Mouse (Mus musculus): ENCODE data around the gene Orm3. TPM values are rescaled to one million over a fixed set of nuclear protein-coding genes. Genes with fewer than 3 reads are reported as not detected.

The Orm3 gene
- not detected in 2 replicates for total RNA-seq (2023)

DNA sequence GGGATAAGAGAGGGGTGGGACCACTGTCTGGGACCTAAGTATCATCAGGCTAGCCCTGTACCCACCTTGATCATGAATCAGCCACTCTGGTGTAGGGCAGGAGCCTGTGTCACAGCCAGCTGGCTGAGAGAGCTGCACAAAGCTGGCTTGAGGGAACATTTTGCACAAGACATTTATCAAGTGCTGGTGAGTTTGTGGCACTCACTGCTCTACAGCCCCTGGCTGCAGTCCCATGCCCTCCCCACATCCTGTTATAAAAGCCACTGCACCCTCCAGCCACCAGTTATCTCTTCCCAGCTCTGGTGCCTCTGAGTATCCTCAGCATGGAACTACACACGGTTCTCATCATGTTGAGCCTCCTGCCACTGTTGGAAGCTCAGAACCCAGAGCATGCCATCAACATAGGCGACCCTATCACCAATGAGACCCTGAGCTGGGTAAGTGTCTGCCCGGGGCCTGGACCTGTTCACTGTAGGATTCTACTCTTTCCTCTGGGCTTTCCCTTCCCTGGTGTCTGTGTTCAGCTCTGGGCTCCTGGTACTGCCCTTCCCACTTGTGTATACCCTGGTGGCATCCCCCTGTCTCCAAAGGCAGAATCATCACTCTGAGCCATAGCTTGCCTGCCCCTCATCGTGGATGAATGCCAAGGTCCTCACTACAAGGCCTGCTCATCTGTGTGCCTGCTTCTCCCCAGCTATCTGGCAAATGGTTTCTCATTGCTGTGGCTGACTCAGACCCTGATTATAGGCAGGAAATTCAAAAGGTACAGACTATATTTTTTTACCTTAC lies at the start of gene Orm3:
TSS of gene Orm3 (plus strand) at position 286 of the 789 bp plus-strand sequence.

DNA sequence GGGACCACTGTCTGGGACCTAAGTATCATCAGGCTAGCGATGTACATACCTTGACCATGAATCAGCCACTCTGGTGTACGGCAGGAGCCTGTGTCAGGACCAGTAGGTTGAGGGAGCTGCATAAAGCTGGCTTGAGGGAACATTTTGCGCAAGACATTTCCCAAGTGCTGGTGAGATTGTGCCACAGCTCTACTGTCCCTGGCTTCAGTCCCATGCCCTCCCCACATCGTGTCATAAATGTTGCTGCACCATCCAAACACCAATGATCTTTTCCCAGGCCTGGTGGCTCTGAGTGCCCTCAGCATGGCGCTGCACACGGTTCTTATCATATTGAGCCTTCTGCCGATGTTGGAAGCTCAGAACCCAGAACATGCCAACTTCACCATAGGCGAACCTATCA lies 11.7 kb upstream of the Orm3 start, which contains the start of gene Orm1:
TSS of gene Orm1 (plus strand) at position 266 of the 400 bp plus-strand sequence.

DNA sequence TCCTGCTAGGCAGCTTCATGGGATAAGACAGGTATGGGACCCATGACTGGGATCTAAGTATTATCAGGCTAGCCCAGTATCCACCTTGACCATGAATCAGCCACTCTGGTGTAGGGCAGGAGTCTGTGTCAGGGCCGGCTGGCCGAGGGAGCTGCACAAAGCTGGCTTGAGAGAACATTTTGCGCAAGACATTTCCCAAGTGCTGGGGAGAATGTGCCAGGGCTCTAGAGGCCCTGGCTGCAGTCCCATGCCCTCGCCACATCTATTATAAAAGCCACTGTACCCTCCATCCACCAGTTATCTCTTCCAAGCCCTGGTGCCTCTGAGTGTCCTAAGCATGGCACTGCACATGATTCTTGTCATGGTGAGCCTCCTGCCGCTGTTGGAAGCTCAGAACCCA lies 6.2 kb downstream of the Orm3 start, which contains the start of gene Orm2:
TSS of gene Orm2 (plus strand) at position 300 of the 400 bp plus-strand sequence.

DNA sequence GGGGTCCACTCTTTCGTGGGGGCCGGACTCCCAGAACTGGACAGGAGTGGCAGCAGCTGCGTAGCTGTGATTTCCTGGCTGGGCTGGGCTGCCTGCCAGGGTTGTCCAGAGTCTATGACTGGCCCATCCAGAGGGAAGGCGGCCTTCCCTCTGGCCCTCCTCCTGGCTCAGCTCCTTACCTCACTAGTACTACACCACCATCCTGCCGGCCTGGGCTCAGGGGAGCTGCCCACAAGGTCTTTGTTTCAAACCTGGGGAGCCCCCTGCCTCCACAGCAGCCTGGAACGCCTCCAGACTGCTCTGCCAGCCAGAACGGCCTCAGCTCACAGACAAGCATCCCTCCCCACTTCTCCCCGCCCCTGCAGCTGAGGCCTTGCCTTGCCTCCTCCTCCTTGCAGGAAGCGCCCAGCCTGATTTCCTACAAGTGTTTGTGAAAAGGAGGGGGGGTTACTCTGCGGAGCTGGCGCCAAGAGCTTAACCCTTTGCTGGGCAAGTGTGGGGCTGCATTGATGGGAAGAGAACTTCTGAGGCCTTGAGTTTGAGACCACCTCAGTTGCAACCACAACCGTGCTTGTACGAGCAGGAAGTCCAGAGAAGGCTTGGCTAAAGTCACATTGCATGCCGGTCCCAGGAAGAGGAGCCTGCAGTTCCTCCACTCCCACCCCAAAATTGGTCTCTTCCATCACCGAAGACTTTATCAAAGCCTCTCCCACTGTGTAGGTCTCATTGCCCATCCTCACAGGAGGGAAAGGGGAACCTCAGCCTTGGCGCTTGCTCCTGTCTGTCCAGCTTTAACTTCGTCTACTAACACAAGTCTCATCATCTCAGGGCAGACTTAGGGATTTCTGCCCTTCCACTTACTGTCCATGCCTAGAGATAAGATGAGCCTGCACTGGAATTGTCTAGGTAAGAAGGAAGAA lies 47.3 kb downstream of the Orm3 start, which contains the start of gene Akna:
TSS of gene Akna (minus strand) at position 315 of the 920 bp plus-strand sequence.

Other genes with a start within 250 kb of the Orm3 start
- gene Ambp, start 201.4 kb upstream of the Orm3 start, total RNA-seq (2023): not detected in 2 replicates
- gene Kif12, start 184.0 kb upstream of the Orm3 start, total RNA-seq (2023): not detected in 2 replicates
- gene Col27a1, start 142.2 kb upstream of the Orm3 start, total RNA-seq (2023): 0.57 and 0.63 TPM in 2 replicates
- 25.3 and 41.7 TPM in 2 replicates for gene Orm1, start 11.6 kb upstream of the Orm3 start, total RNA-seq (2023)
- gene Orm2, start 6.3 kb downstream of the Orm3 start, total RNA-seq (2023): 2.6 and 2.9 TPM in 2 replicates
- gene Akna, start 47.2 kb downstream of the Orm3 start, total RNA-seq (2023): 260 and 309 TPM in 2 replicates
- 0.95 and 1.4 TPM in 2 replicates for gene Whrn, start 139.8 kb downstream of the Orm3 start, total RNA-seq (2023)
- 143 and 167 TPM in 2 replicates for gene Atp6v1g1, start 188.6 kb downstream of the Orm3 start, total RNA-seq (2023)
- gene Tmem268, start 202.6 kb downstream of the Orm3 start, total RNA-seq (2023): 22.0 and 29.3 TPM in 2 replicates
- gene Gm11213, start 249.1 kb downstream of the Orm3 start, total RNA-seq (2023): not detected in 2 replicates

Data from neutrophil, adult 65 days (primary cell).